Mouse (Mus musculus) ZHBTc4 (cell line): ENCODE measurements around the gene Trpc5os.

Experiments
- DNase-seq: peaks from one replicate; pipeline ENCODE4 v3.0.0-alpha.2; 2011; ENCODE audit warnings: low read depth, low spot score

Trpc5os gene

DNA sequence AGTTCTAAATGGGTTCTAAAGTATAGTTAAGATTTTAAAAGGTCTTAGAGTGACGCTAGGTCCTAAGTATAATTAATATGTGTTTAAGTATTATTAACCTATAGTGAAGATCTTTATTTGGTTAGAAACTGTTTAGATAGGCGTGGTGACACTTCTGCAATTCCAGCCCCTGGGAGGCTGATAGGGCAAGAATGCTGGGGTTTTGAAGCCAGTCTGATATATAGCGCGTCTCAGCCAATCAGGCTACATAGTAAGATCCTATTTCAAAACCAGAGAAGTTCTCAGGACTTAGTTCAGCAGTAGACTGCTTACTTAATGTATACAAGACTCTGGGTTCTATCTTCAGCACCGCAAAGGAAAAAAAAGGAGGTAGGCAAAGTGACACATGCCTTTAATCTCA lies at the start of gene Trpc5os:
Gene Trpc5os, plus strand, starts transcription at position 301 of the 400 bp plus-strand sequence.
- no peak for DNase-seq

DNA sequence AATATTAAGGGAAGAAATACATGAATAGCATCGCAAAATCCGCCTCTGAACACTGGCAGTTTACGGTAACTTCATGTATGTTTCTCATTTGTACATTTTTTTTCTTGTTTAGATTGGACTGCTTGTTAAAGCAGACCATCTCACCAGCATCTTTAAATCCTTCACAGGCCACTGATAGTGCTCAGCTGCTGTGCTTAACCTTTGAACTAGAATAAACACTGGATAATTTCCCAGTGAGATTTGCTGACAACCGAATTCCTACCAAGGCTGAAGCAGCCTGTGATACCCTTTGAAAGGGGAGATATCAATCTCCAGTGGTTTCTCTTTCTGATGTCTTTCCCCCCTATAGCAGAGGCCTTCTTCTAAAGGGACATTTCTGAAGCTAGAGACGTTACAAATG lies 48.3 kb upstream of the Trpc5os start:
- DNase-seq = no peak

DNA sequence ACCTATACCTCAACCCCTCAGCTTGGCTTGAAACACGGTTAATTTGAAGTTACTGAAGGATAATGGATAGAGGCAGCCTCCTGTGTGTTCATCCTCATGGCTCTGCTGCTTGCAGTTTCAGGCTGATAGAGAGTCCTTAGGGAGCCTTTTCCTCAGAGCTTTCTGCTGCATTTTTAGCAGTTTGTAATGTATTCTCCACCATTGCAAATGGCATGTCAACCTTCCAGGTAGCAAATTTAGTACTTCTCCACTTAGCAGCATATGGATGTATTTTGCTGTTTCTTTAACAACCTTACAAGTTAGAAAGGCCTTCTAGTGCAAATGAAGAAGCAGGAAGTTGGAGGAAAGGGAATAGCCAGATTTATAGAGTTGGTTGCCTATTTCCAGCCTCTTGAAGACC lies 36.1 kb upstream of the Trpc5os start:
- no peak for DNase-seq

DNA sequence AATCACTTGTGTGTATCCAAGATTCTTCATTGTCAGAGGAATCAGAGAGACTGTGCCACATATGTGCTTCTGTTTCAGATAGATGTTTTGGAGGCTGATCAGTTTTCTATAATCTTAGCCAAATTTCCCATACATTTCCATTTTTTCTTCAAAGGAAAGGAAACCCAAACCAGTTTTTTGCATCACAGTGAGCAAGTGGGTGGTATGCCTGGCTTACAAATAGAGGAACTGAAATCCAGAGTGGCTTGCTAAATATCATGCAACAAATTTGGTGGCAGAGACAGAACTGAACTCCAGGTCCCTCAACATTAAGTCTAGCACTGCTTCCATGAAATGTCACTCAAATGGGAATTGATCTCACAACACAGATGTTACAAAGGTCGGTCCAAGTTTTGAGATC lies 35.3 kb upstream of the Trpc5os start:
- DNase-seq = no peak

DNA sequence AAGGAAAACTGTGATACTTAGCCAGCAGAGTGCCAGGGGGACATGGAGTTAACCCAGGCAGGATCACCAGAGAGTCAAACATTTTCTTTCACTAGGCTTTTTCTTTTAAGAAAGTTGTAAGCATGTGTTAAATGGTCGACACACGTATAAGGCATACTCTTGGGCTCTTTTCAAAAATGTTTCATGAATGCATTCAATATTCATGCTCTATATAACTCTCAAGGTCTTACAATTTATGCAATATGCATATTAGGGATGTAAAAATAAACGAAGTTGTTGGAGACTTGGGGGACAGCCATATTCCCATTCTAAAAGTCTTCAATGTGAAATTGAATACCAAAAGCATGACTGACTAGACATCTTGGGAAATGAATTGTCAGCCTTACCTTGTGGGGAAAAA lies 32.5 kb upstream of the Trpc5os start:
- DNase-seq = no peak

DNA sequence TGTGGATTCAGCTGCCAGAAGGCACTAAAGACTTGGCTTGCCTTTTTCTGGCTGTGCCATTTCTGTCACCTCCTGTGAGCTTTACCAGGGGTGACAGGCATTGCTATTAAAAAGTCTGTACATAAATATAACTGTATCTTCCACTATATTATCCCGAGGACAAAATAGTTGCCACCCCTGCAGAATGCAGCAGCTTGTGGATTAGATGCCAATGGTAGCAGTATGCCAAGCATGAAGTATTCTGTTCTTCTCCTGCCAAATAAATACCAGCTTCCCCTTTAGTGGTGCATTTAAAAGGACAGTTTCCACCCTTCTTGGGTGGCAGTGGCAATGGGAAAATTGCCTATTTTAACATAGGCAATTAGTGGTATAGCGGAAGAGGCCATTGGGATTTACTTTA lies 8.0 kb downstream of the Trpc5os start:
- DNase-seq = no peak

DNA sequence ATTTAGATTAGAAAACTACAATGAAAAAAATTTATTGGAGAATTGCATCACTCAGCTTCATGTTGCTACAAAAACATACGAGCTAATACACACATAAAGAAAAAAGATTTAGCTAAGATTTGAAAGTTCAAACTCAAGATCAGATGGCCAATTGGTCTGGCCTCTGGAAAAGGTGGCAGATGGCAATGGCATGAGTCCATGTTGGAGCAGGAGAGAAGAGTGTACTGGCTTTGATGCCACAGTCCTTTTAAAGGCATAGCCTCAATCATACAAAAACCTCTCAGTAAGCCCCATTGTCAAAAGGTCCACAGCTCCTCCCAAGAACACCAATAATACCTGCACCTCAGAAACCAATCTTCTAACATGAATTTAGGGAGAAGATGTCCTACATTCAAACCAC lies 35.0 kb downstream of the Trpc5os start:
- DNase-seq = no peak

GRCm38 (mm10) chrX:144523239-144523638 lies 66.9 kb downstream of the Trpc5os start:
- DNase-seq = no peak

DNA sequence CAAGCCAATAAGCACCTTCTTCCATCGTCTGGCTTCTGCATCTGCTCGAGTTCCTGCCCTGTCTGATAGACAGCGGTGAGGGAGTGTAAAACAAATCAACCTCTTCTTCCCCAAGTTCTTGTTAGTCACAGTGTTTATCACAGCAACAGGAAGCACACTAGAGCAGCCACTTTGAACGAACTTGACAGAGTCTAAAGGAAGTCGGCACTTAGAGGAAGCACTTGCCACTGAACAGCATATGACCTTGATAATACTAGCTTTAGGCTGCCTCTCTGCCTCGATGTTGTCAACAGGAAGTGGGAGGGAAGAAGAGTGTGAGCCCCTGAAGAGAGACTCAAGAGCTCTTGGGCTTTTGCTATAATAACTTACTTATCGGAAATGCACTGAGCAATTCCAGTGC lies 69.7 kb downstream of the Trpc5os start:
- DNase-seq = no peak
